Mouse (Mus musculus) E14TG2a.4 (cell line): ENCODE data around the gene Tmem117.

Experiments
- CTCF ChIP-seq: conservative IDR thresholded peaks from 2 replicates; pipeline ENCODE4 v1.5.1; 2014; ENCODE audit warnings: low read length
- NANOG ChIP-seq: IDR thresholded peaks from 2 replicates; pipeline ENCODE4 v1.6.1; 2014; ENCODE audit warnings: borderline replicate concordance, low read length, mixed read lengths
- POU5F1 ChIP-seq: IDR thresholded peaks from 2 replicates; pipeline ENCODE4 v1.6.1; 2014; ENCODE audit warnings: low read length, borderline replicate concordance

- TF ChIP-seq CTCF = no peak
- no peak for TF ChIP-seq NANOG
- no peak for TF ChIP-seq POU5F1
Measured at GRCm38 (mm10) chr15:94602441-94602840, 26.6 kb upstream of the Tmem117 start.
